Mouse (Mus musculus): Measurements from ENCODE around the gene Olfr352. TPM values are rescaled to one million over a fixed set of nuclear protein-coding genes. Genes with fewer than 3 reads are reported as not detected.

Gene Olfr352
- not detected in 2 replicates for polyA plus RNA-seq (2012; rRNA removed)

GRCm38 (mm10) chr2:36868160-36868559 lies at the start of gene Olfr352:
TSS of gene Olfr352 (plus strand) at chr2:36868460.
- DNase-seq (ENCODE audit: low read depth, low spot score), result no peak

GRCm38 (mm10) chr2:36846010-36846409 lies 22.2 kb upstream of the Olfr352 start, which contains the start of gene Olfr350:
TSS of gene Olfr350 (plus strand) at chr2:36846310.
- no peak for DNase-seq (ENCODE audit: low read depth, low spot score)
- WGBS, result 78% methylated on average over 1 of the region's 1 CpGs

More at GRCm38 (mm10) chr2:36868160-36868559, at the start of gene Olfr352:
- WGBS, result 67% methylated on average over 1 of the region's 1 CpGs

GRCm38 (mm10) chr2:36862560-36862959 lies 5.7 kb upstream of the Olfr352 start, which contains the start of gene Olfr351:
TSS of gene Olfr351 (minus strand) at chr2:36862660.
- no peak for DNase-seq (ENCODE audit: low read depth, low spot score)
- WGBS, result 85% methylated on average over 1 of the region's 1 CpGs

- DNase-seq (ENCODE audit: low read depth, low spot score), result no peak
These were observed 24.6 kb downstream of the Olfr352 start, which contains the start of gene Olfr353 for GRCm38 (mm10) chr2:36892836-36893235. TSS of gene Olfr353 (minus strand) at chr2:36892936.

- DNase-seq (ENCODE audit: low read depth, low spot score), result no peak
These were observed 28.9 kb downstream of the Olfr352 start for GRCm38 (mm10) chr2:36897114-36897513.

GRCm38 (mm10) chr2:36905380-36905779 lies 37.1 kb downstream of the Olfr352 start, which contains the start of gene Olfr354:
TSS of gene Olfr354 (plus strand) at chr2:36905680.
- no peak for DNase-seq (ENCODE audit: low read depth, low spot score)

Other genes starting within 250 kb of the Olfr352 start
- not detected in 2 replicates for gene Olfr345, start 228.4 kb upstream of the Olfr352 start, polyA plus RNA-seq (2012; rRNA removed)
- not detected in 2 replicates for gene Olfr346, start 182.7 kb upstream of the Olfr352 start, polyA plus RNA-seq (2012; rRNA removed)
- not detected in 2 replicates for gene Olfr347, start 136.6 kb upstream of the Olfr352 start, polyA plus RNA-seq (2012; rRNA removed)
- not detected in 2 replicates for gene Olfr348, start 84.2 kb upstream of the Olfr352 start, polyA plus RNA-seq (2012; rRNA removed)
- not detected in 2 replicates for gene Olfr50, start 77.9 kb upstream of the Olfr352 start, polyA plus RNA-seq (2012; rRNA removed)
- not detected in 2 replicates for gene Olfr3, start 51.4 kb upstream of the Olfr352 start, polyA plus RNA-seq (2012; rRNA removed)
- gene Olfr350, start 22.1 kb upstream of the Olfr352 start, polyA plus RNA-seq (2012; rRNA removed), result not detected in 2 replicates
- not detected in 2 replicates for gene Olfr351, start 5.8 kb upstream of the Olfr352 start, polyA plus RNA-seq (2012; rRNA removed)
- not detected in 2 replicates for gene Olfr353, start 24.5 kb downstream of the Olfr352 start, polyA plus RNA-seq (2012; rRNA removed)
- gene Olfr354, start 37.2 kb downstream of the Olfr352 start, polyA plus RNA-seq (2012; rRNA removed), result not detected in 2 replicates
- not detected in 2 replicates for gene Olfr355, start 60.4 kb downstream of the Olfr352 start, polyA plus RNA-seq (2012; rRNA removed)
- not detected in 2 replicates for gene Olfr356, start 68.7 kb downstream of the Olfr352 start, polyA plus RNA-seq (2012; rRNA removed)
- not detected in 2 replicates for gene Olfr357, start 125.4 kb downstream of the Olfr352 start, polyA plus RNA-seq (2012; rRNA removed)
- not detected in 2 replicates for gene Olfr358, start 140.9 kb downstream of the Olfr352 start, polyA plus RNA-seq (2012; rRNA removed)
- gene Olfr360, start 197.3 kb downstream of the Olfr352 start, polyA plus RNA-seq (2012; rRNA removed), result not detected in 2 replicates
- gene Olfr361, start 220.8 kb downstream of the Olfr352 start, polyA plus RNA-seq (2012; rRNA removed), result not detected in 2 replicates
- not detected in 2 replicates for gene Olfr362, start 249.4 kb downstream of the Olfr352 start, polyA plus RNA-seq (2012; rRNA removed)

All from large intestine, adult 2 months (tissue).